Mouse (Mus musculus) CH12.LX (cell line): ENCODE results near the gene Cacng7. TPM values are rescaled to one million over a fixed set of nuclear protein-coding genes. Genes with fewer than 3 reads are reported as not detected.

Experiments
- DNase-seq: peaks from one replicate; pipeline ENCODE4 v3.0.0-alpha.2; 2013; ENCODE audit errors: extremely low read depth
- H3K27ac ChIP-seq: 2 replicates; pipeline ENCODE4 v1.5.1; 2012; ENCODE audit warnings: low read depth, mild to moderate bottlenecking, control low read depth, moderate library complexity; ENCODE audit not compliant: insufficient read depth
- H3K27me3 ChIP-seq: replicated peaks from 2 replicates; pipeline ENCODE3; 2012; ENCODE audit warnings: inconsistent platforms
- H3K36me3 ChIP-seq, 2 experiments: replicated peaks in 1 of 2; 2 replicates each; pipeline versions ENCODE3 to v1.6.1; 2012; ENCODE audit warnings: inconsistent platforms in 1 of 2, low read length in 1 of 2, mild to moderate bottlenecking in 1 of 2, mixed read lengths in 1 of 2, moderate library complexity in 1 of 2; ENCODE audit not compliant: control insufficient read depth in 1 of 2, insufficient read depth in 1 of 2
- H3K4me1 ChIP-seq, 2 experiments: 2 replicates each; pipeline ENCODE4 v1.6.1; 2012; ENCODE audit warnings: inconsistent platforms in 1 of 2, moderate library complexity in 1 of 2; ENCODE audit not compliant: insufficient read depth in 2 of 2, control insufficient read depth in 1 of 2
- H3K4me2 ChIP-seq: 2 replicates; pipeline ENCODE4 v1.6.1; 2012; ENCODE audit warnings: low read depth, mild to moderate bottlenecking, control low read depth; ENCODE audit not compliant: poor library complexity, insufficient read depth, severe bottlenecking
- H3K4me3 ChIP-seq, 3 experiments: fragments of 150-350 bp in 1 of 3; sonication (generic) in 1 of 3; replicated peaks in 1 of 3; 2 replicates each; pipeline versions ENCODE3 to v1.5.1; 2011 to 2012; ENCODE audit warnings: low read depth in 2 of 3, low read length in 2 of 3, mild to moderate bottlenecking in 2 of 3, moderate library complexity in 2 of 3, control low read depth in 1 of 3, improper control_type of control experiment in 1 of 3, inconsistent platforms in 1 of 3, mixed read lengths in 1 of 3; ENCODE audit not compliant: poor library complexity in 1 of 3
- H3K79me2 ChIP-seq: replicated peaks from 2 replicates; pipeline ENCODE4 v1.6.1; 2012; ENCODE audit warnings: mild to moderate bottlenecking, moderate library complexity; ENCODE audit not compliant: control insufficient read depth, poor library complexity, insufficient read depth, severe bottlenecking; ENCODE audit errors: extremely low read depth
- H3K9ac ChIP-seq: 2 replicates; pipeline ENCODE4 v1.6.1; 2012; ENCODE audit warnings: low read depth, mild to moderate bottlenecking, control low read depth, moderate library complexity; ENCODE audit not compliant: insufficient read depth
- H3K9me3 ChIP-seq: replicated peaks from 2 replicates; pipeline ENCODE3; 2012; ENCODE audit warnings: low read length, inconsistent platforms, mixed read lengths
- CHD1 ChIP-seq: IDR thresholded peaks from 2 replicates; pipeline ENCODE4 v1.6.1; 2012; ENCODE audit warnings: low read depth, low read length, improper control_type of control experiment, inconsistent platforms
- CHD2 ChIP-seq: IDR thresholded peaks from 2 replicates; pipeline ENCODE4 v1.6.1; 2011; ENCODE audit warnings: low read length, improper control_type of control experiment
- CTCF ChIP-seq, 2 experiments: IDR thresholded peaks in 1 of 2; conservative IDR thresholded peaks in 1 of 2; 2 replicates each; pipeline ENCODE4 v1.5.1; 2011 to 2012; ENCODE audit warnings: low read depth in 2 of 2, low read length in 2 of 2, improper control_type of control experiment in 1 of 2, inconsistent platforms in 1 of 2, mild to moderate bottlenecking in 1 of 2, moderate library complexity in 1 of 2
- ELF1 ChIP-seq: IDR thresholded peaks from 2 replicates; pipeline ENCODE4 v1.6.1; 2014; ENCODE audit warnings: low read depth, mild to moderate bottlenecking, inconsistent platforms, low read length, improper control_type of control experiment
- EP300 ChIP-seq: IDR thresholded peaks from 2 replicates; pipeline ENCODE4 v1.6.1; 2011; ENCODE audit warnings: low read length, improper control_type of control experiment
- HCFC1 ChIP-seq: IDR thresholded peaks from 2 replicates; pipeline ENCODE4 v1.6.1; 2012; ENCODE audit warnings: low read depth, mild to moderate bottlenecking, inconsistent platforms, low read length, improper control_type of control experiment
- KAT2A ChIP-seq: IDR thresholded peaks from 2 replicates; pipeline ENCODE4 v1.6.1; 2012; ENCODE audit warnings: low read length, improper control_type of control experiment, inconsistent platforms; ENCODE audit not compliant: insufficient replicate concordance
- MAFK ChIP-seq: IDR thresholded peaks from 2 replicates; pipeline ENCODE4 v1.6.1; 2011; ENCODE audit warnings: low read length, improper control_type of control experiment; ENCODE audit not compliant: insufficient replicate concordance
- MAX ChIP-seq: IDR thresholded peaks from 2 replicates; pipeline ENCODE4 v1.6.1; 2011; ENCODE audit warnings: low read length, improper control_type of control experiment
- MAZ ChIP-seq: IDR thresholded peaks from 2 replicates; pipeline ENCODE4 v1.6.1; 2012; ENCODE audit warnings: low read depth, mild to moderate bottlenecking, inconsistent platforms, low read length, improper control_type of control experiment, moderate library complexity
- MXI1 ChIP-seq: IDR thresholded peaks from 2 replicates; pipeline ENCODE4 v1.6.1; 2011; ENCODE audit warnings: mild to moderate bottlenecking, low read depth, low read length, improper control_type of control experiment
- MYC ChIP-seq: IDR thresholded peaks from 2 replicates; pipeline ENCODE4 v1.6.1; 2011; ENCODE audit warnings: low read depth, mild to moderate bottlenecking, improper control_type of control experiment, low read length
- NRF1 ChIP-seq: IDR thresholded peaks from 2 replicates; pipeline ENCODE4 v1.6.1; 2014; ENCODE audit warnings: low read depth, mild to moderate bottlenecking, inconsistent platforms, low read length, improper control_type of control experiment, moderate library complexity
- PAX5 ChIP-seq: IDR thresholded peaks from 2 replicates; pipeline ENCODE4 v1.6.1; 2012; ENCODE audit warnings: low read length, inconsistent platforms, mixed read lengths
- POLR2AphosphoS2 ChIP-seq: IDR thresholded peaks from 2 replicates; pipeline ENCODE4 v1.6.1; 2011; ENCODE audit warnings: low read depth, low read length, improper control_type of control experiment
- SMC3 ChIP-seq: IDR thresholded peaks from 2 replicates; pipeline ENCODE4 v1.6.1; 2011; ENCODE audit warnings: low read depth, low read length, improper control_type of control experiment
- UBTF ChIP-seq: IDR thresholded peaks from 2 replicates; pipeline ENCODE4 v1.6.1; 2012; ENCODE audit warnings: low read depth, mild to moderate bottlenecking, inconsistent platforms, low read length, improper control_type of control experiment, moderate library complexity
- ZKSCAN1 ChIP-seq: IDR thresholded peaks from 2 replicates; pipeline ENCODE4 v1.6.1; 2012; ENCODE audit warnings: low read depth, inconsistent platforms, low read length, improper control_type of control experiment, borderline replicate concordance
- ZMIZ1 ChIP-seq: IDR thresholded peaks from 2 replicates; pipeline ENCODE4 v1.6.1; 2012; ENCODE audit warnings: low read depth, mild to moderate bottlenecking, inconsistent platforms, low read length, improper control_type of control experiment
- ZNF384 ChIP-seq: IDR thresholded peaks from 2 replicates; pipeline ENCODE4 v1.6.1; 2012; ENCODE audit warnings: low read depth, low read length, improper control_type of control experiment, inconsistent platforms
- dilution Hi-C: fragments of 300-500 bp; cut with MboI; formaldehyde crosslinking; loops from 2 replicates; pipeline ENCODE4 v1.14.3; 2020; ENCODE audit warnings: low sequenced_read_pairs; ENCODE audit not compliant: extremely low pct_unique_long_range_greater_than_20kb, extremely low pct_ligation_motif_present
- in situ Hi-C: fragments of 300-500 bp; cut with MboI; formaldehyde crosslinking; loops from 3 replicates; pipeline ENCODE4 v1.14.3; 2019; ENCODE audit warnings: low sequenced_read_pairs, low pct_ligation_motif_present, low pct_unique_long_range_greater_than_20kb, mixed read lengths
- polyA plus RNA-seq: library from polyadenylated mRNA; unstranded; fragments of >175 nt; gene quantifications from 2 replicates; pipeline ENCODE4 v1.2.1, GENCODE M21; 2012; ENCODE audit warnings: low read depth; ENCODE audit not compliant: insufficient read length
- total RNA-seq, 2 experiments: library from RNA; depleted of rRNA; stranded (reverse); fragments of 300-350 nt in 1 of 2; fragments of >200 nt in 1 of 2; gene quantifications; 2 replicates each; pipeline ENCODE4 v1.2.3; 2012 to 2014

The Cacng7 gene
- total and polyA plus RNA-seq, 3 experiments = 0.21 to 2.8 (median 0.28) TPM

DNA sequence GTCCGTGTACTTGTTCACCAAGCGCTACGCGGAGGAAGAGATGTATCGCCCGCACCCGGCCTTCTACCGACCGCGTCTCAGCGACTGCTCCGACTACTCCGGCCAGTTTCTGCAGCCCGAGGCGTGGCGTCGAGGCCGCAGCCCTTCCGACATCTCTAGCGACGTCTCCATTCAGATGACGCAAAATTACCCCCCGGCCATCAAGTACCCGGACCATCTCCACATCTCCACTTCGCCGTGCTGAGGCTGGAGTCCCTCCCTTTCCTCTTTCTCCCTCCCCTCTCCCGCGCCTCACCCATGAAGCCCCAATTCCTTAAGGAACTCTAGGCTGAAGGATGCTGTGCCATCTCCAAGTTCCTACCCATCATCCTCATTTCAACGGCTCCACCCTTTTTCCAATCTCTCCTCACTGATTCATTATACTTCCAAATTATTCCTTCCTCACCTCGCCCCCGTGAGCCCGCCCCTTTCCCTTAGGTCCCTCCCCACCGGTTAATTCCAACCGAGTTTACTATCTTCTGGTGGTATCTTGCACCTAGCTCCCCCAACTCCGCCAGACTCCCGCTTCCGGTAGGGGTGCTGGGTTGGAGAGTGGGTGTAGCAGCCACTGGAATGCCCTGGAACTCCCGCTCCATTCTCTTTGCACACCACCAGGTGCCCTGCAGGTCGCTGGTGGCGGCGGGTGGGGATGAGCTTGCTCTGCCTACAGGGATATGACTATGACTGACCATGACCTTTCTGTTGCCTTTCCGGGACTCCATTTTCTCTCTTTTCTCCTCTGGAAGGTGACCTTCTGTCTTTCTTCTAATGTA is 34.2 kb downstream of the Cacng7 start:
- dilution Hi-C loops = no loop called here
- Histone ChIP-seq H3K9ac (no peak overlapping the region), H3K27ac (no peak overlapping the region), H3K4me3 (no peak overlapping the region), H3K27me3 (no peaks in the 10 kb centered on the region), H3K36me3 (no peaks in the 10 kb centered on the region), H3K9me3 (no peaks in the 10 kb centered on the region), H3K4me1 (peaks cover 0 to 18% of the 10 kb centered on the region in 2 experiments; a peak in 3 of 4 replicates), H3K4me2 (no peak overlapping the region), H3K79me2 (no peaks in the 10 kb centered on the region)
- TF ChIP-seq POLR2AphosphoS2 (no peak), NRF1 (no peak), UBTF (no peak), MAFK (no peak), ZKSCAN1 (no peak), MXI1 (no peak), CHD1 (no peak), CHD2 (no peak), CTCF (conservative IDR thresholded peaks at IDR 0.05 in 1 of 2, IDR thresholded peaks at IDR 0.05 in 1 of 2; ENCODE audit: low read depth in 2 of 2, low read length in 2 of 2) (no peak)
- in situ Hi-C loops = no loop called here
- no peak for DNase-seq

DNA sequence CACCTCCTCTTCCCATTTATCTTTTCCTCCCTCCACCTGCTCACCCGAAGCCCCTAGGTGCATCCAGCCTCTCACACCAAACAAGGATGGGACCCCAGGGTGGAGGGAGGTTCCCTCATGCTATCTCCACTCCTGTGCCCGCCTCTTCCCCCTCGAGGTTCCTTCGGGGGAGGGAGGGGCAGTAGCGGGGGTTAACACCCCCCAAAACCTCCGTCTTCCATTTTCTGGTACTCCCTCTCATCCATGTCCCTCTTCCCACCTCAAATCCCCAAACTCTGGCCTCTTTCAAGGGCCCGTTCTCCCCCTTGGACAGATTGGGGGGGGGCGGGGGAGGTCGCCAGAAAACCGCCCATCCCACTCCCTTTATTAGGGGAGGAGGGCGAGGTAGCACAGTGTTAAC is 34.8 kb downstream of the Cacng7 start:
- Histone ChIP-seq H3K9me3 (no peaks in the 10 kb centered on the region), H3K36me3 (no peaks in the 10 kb centered on the region), H3K27me3 (no peaks in the 10 kb centered on the region), H3K4me3 (no peak overlapping the region), H3K9ac (no peak overlapping the region), H3K4me2 (no peak overlapping the region), H3K79me2 (no peaks in the 10 kb centered on the region), H3K4me1 (peaks cover 0 to 20% of the 10 kb centered on the region in 2 experiments; a peak in 3 of 4 replicates), H3K27ac (no peak overlapping the region)
- TF ChIP-seq CHD2 (no peak), PAX5 (no peak), MAZ (no peak), ELF1 (no peak), HCFC1 (no peak), ZMIZ1 (no peak), MAX (no peak), SMC3 (no peak), EP300 (no peak), CTCF (conservative IDR thresholded peaks at IDR 0.05 in 1 of 2, IDR thresholded peaks at IDR 0.05 in 1 of 2; ENCODE audit: low read depth in 2 of 2, low read length in 2 of 2) (no peak), POLR2AphosphoS2 (no peak), ZNF384 (no peak), MYC (no peak), KAT2A (no peak), MXI1 (no peak)
- dilution Hi-C loops (no loop called here), in situ Hi-C loops (no loop called here)
- DNase-seq = no peak
